Mouse (Mus musculus) liver, adult 10 weeks (tissue): ENCODE data around the gene Cypt14. TPM values are rescaled to one million over a fixed set of nuclear protein-coding genes. Genes with fewer than 3 reads are reported as not detected.

ENCODE experiments used
- polyA plus RNA-seq: library from polyadenylated mRNA; stranded (reverse); fragments of 350-450 nt; fragmentation: Illumina TruSeq; extraction: RNeasy Lipid Tissue Mini Kit (QIAGEN cat#74804); gene quantifications from one replicate; pipeline ENCODE4 v1.2.3, GENCODE M21; 2014; ENCODE audit warnings: low read depth, low replicate concordance

Cypt14 gene
- polyA plus RNA-seq, result not detected

DNA sequence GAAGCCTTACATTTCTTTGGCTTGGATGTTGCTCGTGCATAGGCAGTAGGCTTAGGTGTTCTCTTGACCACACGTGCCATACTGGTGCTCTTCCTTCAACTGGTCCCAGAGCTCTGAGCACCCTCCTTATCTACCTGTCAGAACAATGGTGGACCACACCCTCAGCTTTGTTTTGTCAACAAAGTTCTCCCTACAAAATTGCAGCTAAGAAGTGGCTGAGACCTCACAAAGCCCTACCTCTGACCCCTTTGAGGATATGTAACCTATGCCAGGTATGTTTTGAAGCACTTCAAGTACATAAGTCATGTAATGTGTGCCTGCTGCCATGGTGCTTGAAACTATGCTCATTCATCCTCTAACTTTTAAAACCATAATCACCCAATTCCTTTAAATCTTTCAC is at the start of gene Cypt14:
Cypt14 (minus strand) TSS at position 101 of the 400 bp plus-strand sequence.

